8 mouse cellular contexts compared by ENCODE assay signal in genomic region chr8:107881851-107882250, GRCm38 (mm10).
DNase-seq lines count a peak whose midpoint lies in the region; TF ChIP-seq lines count a peak whose summit lies in the region.

No protein-coding gene starts in this region.

- WGBS in lung, adult 2 months, result 13% methylated on average over 7 of the region's 7 CpGs

- TF ChIP-seq POLR2A in lung, adult 2 months (IDR thresholded peaks at IDR 0.05; ENCODE audit: borderline replicate concordance, extremely low read depth, low read depth, low read length), result no peak

- peak; percentile 72 for TF ChIP-seq CTCF in lung, adult 2 months (IDR thresholded peaks at IDR 0.05; ENCODE audit: insufficient read depth, low read length)

- no peaks in the 10 kb centered on the region for H3K4me1 ChIP-seq in lung, adult 2 months (ENCODE audit: control insufficient read depth, insufficient read depth, low read length)

- peak; percentile 34 for DNase-seq in ovary, postnatal 10 days (ENCODE audit: low spot score)
- DNase-seq in ovary, adult 18-20 months (ENCODE audit: low spot score), result no peak
- peak; percentile 65 for DNase-seq in brain, embryonic 18.5 days (ENCODE audit: low read depth, low spot score)
- peak; percentile 11 to 61 for DNase-seq in frontal cortex, postnatal 14 days (ENCODE audit: low spot score in 2 of 2)
- DNase-seq in kidney, postnatal 4 days, result peak; percentile 86 to 87
- DNase-seq in lung, adult 2 months, result peak; percentile 39
- peak; percentile 61 for DNase-seq in right cerebral cortex, adult 18-20 months
- DNase-seq in spleen, adult 12 weeks (ENCODE audit: low spot score), result no peak

- H3K4me3 ChIP-seq in lung, adult 2 months (replicated peaks; ENCODE audit: extremely low read depth, low read depth, low read length), result no peak overlapping the region

Comparison
In these comparisons a context has a peak if more than half of its experiments do, and no peak if none do; other contexts are left out.
1. DNase-seq: peak in ovary, postnatal 10 days (single experiment), brain, embryonic 18.5 days (single experiment), frontal cortex, postnatal 14 days (2 of 2), kidney, postnatal 4 days (2 of 2), lung, adult 2 months (single experiment) and right cerebral cortex, adult 18-20 months (single experiment); none in ovary, adult 18-20 months (single experiment) and spleen, adult 12 weeks (single experiment).